Mouse (Mus musculus) heart, adult 2 months (tissue): ENCODE measurements around the gene Tek.

Experiments
- CTCF ChIP-seq: fragments of 200-600 bp; IDR thresholded peaks from 2 replicates; pipeline ENCODE4 v1.8.1; 2022; ENCODE audit warnings: antibody characterized with exemption, mild to moderate bottlenecking, moderate library complexity
- EP300 ChIP-seq: fragments of 200-500 bp; IDR thresholded peaks from 2 replicates; pipeline ENCODE4 v1.6.1; 2011; ENCODE audit warnings: low read depth, low read length, control low read depth; ENCODE audit not compliant: insufficient read depth

- TF ChIP-seq EP300 (no peak), CTCF (no peak)
Observed at GRCm38 (mm10) chr4:94737326-94738295, 1.5 kb upstream of the Tek start.
